Mouse (Mus musculus) thymus, postnatal 14 days (tissue): ENCODE results near the gene Gna13.

Source experiments
- DNase-seq: peaks from one replicate; pipeline ENCODE4 v3.0.0; 2021

Gna13 gene

DNA sequence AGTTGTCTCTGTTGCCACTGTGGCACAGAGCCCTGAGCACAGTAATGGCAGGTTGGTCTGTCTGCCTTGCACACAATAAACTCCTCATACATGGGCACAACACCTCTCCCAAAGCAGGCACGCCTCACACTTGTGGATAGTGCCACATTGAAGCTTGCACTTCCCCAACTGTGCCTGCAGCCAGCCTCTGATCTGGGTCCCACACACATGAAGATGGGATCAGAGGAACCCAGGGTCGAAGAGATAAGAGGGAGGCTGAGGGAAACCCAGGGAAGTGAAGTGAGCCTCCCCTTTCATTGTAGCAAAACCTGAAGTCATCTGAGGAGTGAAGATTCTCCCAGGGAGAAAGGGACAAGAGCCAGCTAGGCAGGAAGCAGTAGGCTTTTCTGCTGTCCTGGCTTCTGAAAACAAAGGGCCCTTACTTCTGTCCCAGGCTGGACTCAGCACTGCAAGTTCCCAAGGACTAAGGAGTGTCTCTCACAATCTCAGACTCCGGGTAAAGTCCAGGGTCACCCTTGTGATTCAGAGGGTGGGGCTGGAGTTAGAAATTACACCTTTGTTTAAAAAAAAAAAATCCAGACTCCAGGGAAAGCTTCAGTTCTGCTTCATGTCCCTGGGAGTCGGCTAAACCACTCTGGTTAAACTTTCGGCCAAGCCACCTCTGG lies 12.8 kb upstream of the Gna13 start:
- DNase-seq: no peak

DNA sequence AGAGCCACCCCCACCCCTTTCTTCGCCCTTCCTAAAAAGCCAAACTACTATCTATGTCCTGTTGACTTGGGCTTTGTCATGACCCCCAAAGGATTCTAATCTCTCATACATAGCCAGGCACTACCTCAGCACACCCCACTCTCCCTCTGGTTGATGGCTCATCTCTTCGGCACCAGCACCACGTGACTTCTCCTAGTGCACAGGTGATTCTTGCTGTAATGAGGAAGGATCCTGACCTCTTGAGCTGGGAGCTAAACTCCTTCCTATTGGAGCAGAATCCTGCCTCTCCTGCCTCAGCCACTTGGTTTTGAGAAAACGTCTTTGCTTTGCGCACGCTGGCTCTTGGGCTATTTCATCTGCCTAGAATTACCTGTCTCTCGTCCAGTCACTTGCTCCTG lies 12.3 kb upstream of the Gna13 start:
- no peak for DNase-seq

DNA sequence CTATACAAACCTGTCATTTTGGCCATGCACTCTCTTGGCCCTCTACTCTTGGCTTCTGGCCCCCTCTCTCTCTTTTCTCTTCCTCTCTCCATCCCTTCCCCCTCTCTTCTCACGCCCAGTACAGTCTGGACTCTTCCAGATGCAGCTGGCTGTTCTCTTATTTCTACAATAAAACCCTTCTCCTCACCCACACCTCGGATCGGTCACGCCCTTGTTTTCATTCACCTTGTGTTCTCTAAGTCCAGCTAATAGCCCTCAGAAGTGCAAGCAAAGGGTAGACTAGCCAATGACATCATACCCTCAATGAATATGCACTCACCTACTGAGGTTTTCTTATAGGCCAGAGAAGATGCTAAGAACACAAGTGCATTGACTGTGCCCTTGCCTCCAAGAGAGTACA lies 11.1 kb upstream of the Gna13 start:
- no peak for DNase-seq

DNA sequence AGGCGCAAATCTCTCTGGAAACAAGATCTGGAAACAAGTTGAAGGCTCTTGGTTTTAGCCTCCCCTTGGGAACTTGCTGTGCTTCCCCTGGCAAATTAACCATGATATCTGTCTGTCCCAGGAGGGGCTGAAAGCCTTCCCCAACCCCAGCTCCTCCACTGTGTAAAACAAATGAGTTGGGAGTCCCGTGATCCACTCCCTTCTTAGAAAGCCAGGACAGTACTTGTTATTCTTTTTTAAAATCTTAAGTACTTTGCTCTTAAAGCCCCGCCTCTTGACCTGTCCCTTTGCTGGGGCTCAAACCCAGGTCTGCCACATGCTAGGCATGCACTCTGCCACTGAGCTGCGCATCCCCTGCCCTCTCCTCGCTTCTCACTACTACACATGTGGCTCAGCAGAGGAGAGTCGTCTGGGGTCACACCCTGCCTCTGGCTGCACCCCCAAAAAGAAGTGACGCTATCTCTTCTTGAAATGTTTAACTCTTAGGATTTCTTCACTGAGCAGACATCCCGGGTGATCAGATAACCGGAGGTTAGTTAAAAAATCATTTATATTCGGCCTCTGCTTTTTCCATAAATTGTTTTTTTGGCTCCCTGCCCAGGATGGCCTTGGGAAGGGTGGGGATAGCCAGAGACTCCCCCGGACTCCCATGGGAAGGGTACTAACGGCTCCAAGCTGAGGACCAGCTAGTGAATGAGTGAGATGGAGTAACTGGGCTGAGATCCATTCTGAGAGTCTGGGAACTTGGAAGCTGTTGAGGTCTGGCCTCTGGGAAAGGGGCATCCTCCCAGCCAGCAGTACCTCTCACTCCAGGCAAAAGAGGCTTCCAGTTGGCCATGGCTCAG lies 9.0 kb upstream of the Gna13 start:
- no peak for DNase-seq

DNA sequence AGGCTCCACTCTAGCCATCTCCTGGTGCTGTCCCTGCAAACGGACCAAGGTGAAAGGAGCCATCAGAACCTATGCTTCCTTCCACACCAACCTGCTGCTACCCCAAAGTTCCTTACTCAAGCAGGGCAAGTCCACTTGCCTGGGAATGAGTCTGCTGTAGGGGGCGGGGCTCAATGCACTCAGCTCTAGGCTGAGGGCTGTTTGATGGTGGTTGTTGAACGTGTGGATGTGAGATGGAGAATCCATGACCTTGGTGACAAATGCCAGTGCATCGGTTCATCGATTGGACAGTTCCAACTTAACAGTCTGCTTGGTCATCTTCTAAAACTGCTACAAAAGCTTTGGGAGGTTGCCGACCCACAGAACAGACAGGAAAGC lies 8.4 kb upstream of the Gna13 start:
- DNase-seq: no peak

DNA sequence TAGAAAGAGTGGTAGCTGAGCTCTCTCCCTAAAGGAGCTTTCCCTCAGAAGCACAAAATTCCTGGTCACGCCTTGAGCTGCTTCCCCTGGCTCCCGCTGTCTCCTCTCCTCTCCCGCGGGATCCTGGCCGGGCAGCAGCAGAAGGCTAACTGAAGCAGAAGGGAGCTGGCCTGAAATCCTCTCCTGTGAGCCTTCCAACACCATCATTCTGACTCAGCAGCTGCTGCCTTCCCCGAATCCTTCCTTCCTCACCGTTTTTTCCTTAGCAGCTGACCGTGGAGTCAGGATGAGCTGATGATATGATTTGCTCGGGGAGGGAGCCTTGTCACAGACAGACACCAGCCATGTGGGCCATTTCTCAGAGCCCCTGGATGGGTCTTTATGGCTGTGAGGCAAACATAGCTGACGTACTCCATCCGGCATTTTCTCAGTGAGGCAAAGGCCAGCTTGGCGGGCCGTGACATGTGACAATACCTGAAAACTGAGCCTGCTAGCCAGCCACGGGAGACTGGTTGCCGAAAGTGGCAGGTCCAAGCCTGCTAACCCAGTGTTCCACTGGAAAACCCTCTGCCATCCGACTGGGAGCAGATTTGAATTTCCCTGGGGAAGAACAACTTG lies 6.8 kb upstream of the Gna13 start:
- DNase-seq: no peak

DNA sequence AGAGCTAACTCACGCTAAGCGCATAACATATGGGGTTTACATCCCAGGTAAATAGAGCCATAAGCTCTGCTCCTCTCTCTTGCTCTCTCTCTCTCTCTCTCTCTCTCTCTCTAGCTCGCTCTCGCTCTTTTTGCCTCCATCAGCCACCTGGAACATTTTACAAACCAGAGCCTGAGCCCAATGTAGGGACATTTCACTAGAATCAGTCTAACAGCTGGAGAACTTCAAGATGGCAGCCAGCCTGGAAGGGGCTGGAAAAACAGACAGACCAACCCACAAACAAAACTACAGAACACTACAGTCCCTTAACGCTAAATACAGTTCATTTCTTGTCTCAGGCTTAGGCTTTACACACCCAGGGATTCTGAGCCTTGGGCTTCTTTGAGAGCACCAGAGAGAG lies 5.5 kb upstream of the Gna13 start:
- no peak for DNase-seq

DNA sequence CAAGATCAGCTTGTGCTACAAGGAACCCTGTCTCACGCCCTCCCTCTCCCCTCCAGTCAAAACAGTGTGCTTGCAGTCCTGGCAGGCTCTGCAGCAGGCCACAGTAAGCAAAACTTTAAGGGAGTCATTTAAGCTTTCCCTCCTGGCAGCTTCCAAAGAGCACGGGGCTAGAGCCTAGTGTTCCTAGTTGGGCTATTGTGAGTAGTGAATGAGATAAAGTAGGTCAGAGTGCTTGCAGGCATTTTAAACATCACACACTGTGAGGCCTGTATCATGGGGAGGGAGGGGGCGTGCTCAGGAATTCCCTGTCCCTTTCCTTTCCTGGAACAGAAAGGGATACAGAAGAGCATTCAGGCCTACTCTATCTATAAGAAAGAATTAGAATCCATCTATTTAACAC lies 4.1 kb upstream of the Gna13 start:
- DNase-seq: no peak

DNA sequence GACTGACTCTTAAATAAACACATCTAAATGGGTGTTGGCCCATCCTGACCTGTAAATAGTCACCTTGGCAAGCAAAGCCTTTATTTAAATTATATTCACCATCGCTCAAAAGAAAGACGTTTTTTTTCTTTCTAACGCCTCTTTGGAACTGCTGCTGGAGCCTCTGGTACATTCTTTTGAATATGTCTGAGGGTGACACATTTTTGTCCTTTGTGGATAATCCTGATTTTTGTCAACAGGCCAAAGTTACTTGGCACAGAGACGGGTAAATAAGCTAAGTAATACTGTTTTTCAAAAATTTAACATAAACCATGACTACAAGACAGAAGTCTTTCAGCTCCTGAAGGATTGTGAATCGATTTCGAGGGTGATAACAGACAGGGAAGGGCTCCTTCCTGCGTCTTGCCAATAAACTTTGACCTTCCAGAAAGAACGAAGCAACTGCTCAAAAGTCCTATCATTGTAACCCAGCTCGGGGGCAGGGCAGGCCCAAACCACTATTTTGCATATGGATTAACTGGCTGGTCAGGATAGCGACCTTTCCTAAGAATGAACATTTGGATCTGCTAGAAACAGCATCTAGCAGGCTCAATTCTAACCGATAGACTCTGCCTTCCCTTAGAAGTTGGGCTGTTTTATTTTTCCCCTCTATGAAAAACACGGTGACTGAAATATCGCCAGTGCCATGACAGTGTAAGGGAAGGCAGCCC lies 3.4 kb upstream of the Gna13 start:
- DNase-seq: no peak

DNA sequence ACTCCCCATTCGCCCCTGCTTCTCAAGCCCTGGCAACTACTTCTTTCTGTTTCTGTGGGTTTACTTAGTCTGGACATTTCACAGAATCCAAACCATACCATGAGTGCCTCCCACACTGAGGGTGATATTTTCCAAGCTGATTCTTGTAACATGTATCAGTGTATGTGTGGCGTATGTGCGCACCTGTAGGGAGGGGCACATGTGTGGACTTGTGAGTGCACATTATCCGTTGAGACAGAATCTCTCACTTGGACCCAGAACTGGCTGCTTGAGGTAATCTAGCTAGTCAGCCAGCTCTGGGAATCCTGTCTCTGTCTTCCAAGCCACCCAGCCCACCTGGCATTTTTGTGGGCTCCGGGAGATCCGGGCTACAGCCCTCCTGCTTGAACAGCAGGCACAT lies 2.5 kb upstream of the Gna13 start:
- DNase-seq: no peak

DNA sequence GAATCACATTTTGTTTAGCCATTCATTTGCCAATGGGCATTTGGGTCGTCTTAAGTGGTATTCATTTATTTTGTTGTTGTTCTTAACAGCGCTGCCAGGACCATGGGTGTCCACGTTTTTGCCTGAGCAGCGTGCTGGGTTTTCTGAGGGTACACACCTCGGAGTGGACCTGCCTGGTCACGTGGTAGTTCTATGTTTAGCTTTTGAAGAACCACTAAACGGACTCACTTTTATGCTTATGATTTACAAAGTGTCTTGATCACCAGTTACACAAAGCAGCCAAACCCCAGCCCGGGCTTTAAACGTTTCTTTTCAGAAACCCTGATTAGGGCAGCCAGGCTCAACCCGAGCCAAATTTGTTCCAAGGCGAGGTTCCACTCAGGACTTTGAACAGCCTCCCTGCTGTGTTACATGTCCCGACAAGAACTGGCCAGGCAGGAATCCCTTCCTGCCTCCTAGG lies 2.0 kb upstream of the Gna13 start:
- no peak for DNase-seq

DNA sequence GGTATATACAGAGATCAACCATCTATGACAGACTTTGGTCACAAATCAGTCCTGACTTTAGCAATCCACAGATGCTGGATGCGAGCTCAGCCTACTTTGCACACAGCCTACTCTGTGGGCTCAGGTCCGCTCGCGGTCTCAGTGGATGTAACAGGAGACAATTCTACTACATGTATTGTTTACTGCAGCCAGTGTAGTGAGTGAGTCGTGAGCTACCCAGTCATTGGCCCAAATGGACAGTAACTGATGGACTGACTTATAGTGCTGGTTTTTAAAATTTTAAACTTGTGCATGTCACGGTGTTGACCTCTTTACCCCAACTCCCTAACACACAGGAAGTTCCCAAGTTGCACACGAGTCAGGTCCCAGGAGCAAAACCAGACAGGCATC lies 1.4 kb upstream of the Gna13 start:
- DNase-seq: no peak

DNA sequence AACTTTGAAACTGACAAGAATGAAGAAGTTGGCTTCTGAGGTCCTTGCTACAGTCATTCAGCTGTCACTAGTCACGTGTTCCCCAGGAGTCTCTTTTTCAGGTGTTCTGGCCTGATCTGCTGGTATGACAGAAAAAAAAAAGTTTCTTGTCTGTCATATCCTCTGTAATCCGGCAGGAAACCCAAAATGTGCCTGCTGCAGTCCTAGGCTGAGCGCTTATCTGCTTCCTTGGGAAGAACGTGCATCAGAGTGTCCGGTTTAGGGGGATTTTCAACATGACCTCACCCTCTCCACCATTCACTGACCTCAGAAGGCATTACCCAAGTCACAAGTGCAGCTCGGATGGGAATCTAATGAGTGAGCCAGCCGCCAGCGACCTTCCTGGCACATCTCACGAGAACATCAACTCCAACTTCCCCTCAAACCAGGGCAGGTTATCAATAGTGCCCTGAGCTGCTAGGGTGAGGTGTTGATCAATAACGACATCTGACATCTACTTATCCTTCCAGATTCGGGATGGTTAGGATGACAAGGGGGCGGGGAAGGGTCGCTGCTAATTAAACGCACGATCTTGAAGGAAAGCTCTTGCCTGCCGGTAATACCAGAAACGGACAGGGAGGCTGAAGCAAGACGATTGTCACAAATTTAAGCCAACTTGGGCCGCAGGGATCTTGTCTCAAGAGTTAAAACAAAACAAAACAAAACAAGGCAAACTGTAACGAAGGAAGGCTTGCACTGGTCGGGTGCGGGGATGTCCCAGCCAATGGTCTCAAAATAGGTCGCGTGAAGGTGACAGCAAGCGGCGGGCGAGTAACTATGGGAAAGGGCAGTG lies 784 bp upstream of the Gna13 start:
- peak; percentile 34 for DNase-seq

DNA sequence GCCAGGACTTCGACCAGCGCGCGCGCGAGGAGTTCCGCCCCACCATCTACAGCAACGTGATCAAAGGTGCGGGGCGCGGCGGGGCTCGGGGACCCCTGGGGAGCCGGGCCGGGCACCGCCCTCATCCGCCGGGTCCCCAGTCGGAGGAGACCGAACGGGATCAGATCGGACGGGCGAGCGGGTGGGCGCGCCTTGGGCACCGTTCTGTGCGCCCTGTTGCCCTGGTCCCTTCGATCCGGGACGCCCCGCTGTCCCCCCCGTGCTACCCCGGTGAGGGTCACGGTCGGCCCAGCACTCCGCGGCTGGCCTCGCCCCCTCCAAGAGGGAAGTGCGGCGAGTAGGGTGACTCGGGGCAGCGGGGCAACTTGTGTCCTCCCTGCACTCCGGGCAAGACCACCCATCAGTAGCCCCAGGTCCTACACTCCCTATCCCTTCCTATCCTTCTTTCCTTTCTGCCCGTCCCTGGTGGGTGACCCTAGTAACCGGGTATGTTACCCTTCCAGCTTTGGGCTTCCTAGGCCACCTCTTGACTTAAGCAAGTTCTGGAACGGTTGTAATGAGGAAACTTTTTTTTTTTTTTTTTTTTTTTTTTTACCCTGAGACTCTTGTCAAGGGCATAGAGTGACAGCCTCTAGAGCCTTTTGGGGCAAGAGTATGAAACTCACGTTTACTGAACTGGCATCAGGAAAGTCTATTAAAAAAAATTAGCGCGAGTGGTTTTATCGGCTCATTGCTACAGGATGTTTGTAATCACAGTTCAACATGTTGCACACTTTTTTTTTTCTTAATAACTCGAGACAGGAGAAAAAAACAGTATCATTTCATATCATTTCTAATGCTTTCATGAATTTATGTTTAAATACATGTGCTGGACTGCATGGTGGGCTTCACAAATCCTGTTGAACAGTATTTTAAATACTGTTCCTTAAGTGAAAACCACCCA lies 831 bp downstream of the Gna13 start:
- DNase-seq: peak; percentile 83

DNA sequence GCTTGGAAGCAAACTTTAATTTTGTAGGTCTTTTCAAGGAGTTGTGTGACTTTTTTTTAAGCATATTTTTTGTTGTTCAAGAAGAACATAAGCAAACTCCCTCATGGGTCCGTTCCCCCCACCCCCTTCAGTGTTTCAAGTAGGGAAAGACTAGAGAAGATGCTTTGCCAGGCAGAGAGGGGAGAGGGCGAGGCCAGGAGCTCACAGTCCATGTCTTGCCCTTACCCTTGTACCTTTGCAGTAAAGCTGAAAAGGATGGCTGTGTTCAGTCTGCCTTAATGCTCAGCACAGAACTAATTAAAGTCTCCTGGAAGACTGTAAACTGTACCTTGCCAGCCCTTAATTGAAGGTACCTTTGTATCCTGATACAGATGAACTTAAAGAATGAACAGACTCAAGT lies 1.7 kb downstream of the Gna13 start:
- DNase-seq: no peak

DNA sequence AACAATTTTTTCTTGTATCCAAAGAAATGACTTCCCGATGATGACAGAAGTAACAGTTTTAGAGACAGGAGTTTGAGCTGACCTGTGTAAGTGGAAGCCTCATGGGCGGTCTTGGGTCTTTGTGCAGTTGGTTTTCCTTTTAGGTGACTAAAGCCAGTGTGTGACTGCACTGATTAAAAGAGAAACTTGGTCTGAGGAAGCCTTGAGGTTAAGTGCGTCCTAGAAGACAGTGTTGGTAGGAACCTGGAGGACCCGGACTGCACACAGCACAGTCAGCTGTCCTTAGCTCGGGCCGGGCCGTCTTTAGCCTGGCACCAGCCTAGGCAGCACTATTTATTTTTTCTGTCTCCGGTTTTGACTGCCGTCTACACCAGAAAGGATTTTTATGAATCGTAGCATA lies 2.2 kb downstream of the Gna13 start:
- no peak for DNase-seq

DNA sequence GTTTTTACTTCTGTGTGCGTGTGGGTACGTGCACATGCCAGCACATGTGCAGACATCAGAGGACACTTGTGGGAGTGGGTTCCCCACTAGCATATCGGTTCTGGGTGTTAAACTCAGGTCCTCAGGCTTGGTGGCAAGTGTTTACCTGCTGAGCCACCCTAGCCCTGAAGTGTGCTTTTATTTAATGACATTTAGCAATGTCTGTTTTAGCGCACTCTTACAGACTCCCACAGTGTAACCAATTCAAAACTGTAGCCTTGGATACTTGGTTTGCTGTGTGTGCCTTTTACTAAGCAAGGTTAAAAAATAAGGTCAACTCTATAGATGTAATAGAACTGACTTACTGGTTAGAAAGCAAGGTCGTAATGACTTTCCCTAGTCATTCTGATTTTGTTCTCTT lies 3.2 kb downstream of the Gna13 start:
- no peak for DNase-seq

DNA sequence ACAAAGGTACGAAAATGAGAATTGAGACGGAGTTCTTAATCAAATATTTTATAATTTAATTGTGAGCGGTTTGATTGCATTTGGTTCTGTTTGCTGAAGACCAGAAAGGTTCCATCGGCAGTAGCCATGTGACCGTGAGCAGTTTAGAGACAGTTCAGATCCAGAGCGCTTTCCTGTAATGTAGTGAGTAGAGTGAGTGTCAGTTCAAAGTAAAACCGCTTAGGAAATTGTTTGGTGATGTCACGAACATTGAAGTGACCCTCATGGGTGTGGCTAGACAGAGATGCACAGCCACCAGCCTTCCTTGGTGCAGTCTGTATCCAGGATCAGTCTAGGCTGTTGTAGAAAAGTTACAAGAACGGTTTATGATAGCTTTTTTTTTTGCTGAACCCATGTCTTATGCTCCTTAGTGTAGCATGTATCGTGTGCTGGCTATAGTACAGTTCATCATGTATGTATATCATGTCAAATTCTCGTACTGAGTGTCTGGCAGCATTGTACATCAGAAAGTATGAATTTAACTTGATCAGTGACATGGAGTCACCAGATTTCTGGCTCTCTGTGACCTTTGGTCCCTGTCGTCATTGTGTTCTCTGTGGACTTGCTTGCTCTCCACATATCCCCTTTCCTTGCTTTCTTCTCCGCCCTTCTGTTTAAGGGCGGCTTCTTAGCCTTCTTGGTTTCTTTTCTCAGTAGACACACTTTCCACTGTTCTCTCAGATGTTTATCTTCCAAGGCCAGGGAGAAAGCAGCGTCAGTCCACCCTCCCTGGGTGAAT lies 4.4 kb downstream of the Gna13 start:
- no peak for DNase-seq

DNA sequence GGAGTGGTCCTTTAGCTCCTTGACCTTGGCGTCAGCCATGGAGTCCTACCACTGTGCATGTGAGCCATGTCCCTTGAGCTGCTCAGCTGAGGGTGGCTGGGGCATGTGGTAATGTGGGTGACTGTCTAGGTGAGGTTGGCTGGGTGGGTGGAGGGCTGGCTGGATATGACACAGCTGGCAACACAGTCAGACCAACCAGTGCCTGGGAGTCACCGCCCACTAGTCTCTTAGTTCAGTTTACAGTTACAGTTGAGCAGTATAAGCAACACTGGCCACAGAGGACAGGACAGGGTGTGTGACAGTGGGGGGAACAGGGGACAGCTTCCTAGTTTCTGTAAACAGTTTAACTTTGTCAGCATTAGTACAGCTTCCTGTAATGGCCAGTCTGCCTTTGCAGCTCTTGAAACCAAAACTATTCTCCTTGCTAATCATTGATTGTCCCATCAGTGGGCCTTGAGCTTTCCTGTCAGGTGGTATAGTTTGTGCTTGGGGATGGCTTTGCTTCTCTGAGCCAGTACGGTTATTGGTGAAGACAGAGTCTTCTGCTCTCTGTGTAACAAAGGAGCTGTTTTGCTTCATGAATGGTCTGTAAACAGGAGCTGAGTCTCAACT lies 6.5 kb downstream of the Gna13 start:
- DNase-seq: no peak

DNA sequence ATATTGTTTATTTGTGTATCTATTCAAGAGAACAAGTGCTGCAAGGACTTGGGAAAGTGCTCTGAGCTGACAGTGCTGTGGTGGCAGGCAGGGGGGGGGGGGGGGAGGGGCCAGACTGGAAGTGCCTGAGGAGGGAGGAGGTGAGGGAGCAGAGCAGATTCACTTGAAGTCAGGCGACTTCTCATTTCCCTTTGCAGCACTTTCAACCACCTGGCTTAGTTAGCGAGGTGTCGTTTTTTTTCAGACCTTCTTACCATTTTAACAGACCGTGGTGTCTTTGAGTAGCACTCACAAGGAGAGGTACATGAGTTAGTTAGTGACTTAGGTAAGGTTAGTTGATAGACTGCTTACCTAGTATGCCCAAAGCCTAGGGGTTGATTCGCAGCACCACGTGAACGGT lies 12.8 kb downstream of the Gna13 start:
- DNase-seq: peak; percentile 54
